Mouse (Mus musculus) adrenal gland, postnatal 36 days (tissue): ENCODE measurements around the gene Fhit. TPM values are rescaled to one million over a fixed set of nuclear protein-coding genes. Genes with fewer than 3 reads are reported as not detected.

Experiments used
- DNase-seq, 2 experiments: peaks; one replicate each; pipeline ENCODE4 v3.0.0; 2021; ENCODE audit warnings: mixed read lengths in 1 of 2
- total RNA-seq, 2 experiments: library from RNA; stranded (reverse); gene quantifications; 2 replicates each; pipeline ENCODE4 v1.2.3; 2021

The Fhit gene
- total RNA-seq, 2 experiments from 2014 or later: 10.9 to 12.9 TPM

GRCm38 (mm10) chr14:9597460-9597977, 1564.3 kb downstream of the Fhit start:
- no peak for DNase-seq

GRCm38 (mm10) chr14:9589121-9589520, 1572.7 kb downstream of the Fhit start:
- no peak for DNase-seq

GRCm38 (mm10) chr14:9587900-9588299, 1573.9 kb downstream of the Fhit start:
- no peak for DNase-seq

- no peak for DNase-seq
Observed at GRCm38 (mm10) chr14:9583227-9584155, 1578.3 kb downstream of the Fhit start.

GRCm38 (mm10) chr14:9556333-9556732, 1605.5 kb downstream of the Fhit start:
- DNase-seq: no peak

- no peak for DNase-seq
Observed at GRCm38 (mm10) chr14:9555807-9556206, 1606.0 kb downstream of the Fhit start.

GRCm38 (mm10) chr14:9552149-9552548, 1609.7 kb downstream of the Fhit start:
- DNase-seq: no peak

- no peak for DNase-seq
Observed at GRCm38 (mm10) chr14:9547952-9548351, 1613.9 kb downstream of the Fhit start.

- no peak for DNase-seq
Observed at GRCm38 (mm10) chr14:9544364-9544763, 1617.5 kb downstream of the Fhit start.

GRCm38 (mm10) chr14:9535491-9535890, 1626.3 kb downstream of the Fhit start:
- DNase-seq: no peak

- DNase-seq: no peak
Observed at GRCm38 (mm10) chr14:9529247-9529646, 1632.6 kb downstream of the Fhit start.

GRCm38 (mm10) chr14:9526136-9526535, 1635.7 kb downstream of the Fhit start:
- DNase-seq: no peak

- DNase-seq: no peak
Observed at GRCm38 (mm10) chr14:9517651-9518050, 1644.2 kb downstream of the Fhit start.

GRCm38 (mm10) chr14:9509678-9510077, 1652.2 kb downstream of the Fhit start:
- DNase-seq: no peak

Other genes with a start within 250 kb of the Fhit start
- gene Gm3839, start 194.7 kb upstream of the Fhit start, total RNA-seq: under 1 TPM; 0.50 to 0.72 TPM